Mouse (Mus musculus) olfactory bulb, adult 2 months (tissue): ENCODE results near the gene Il13ra1.

Source experiments
- CTCF ChIP-seq: fragments of 200-500 bp; IDR thresholded peaks from 2 replicates; pipeline ENCODE4 v1.5.1; 2012; ENCODE audit warnings: low read depth, mild to moderate bottlenecking, low read length, moderate library complexity; ENCODE audit not compliant: insufficient read depth
- POLR2A ChIP-seq: fragments of 200-500 bp; IDR thresholded peaks from 2 replicates; pipeline ENCODE4 v1.6.1; 2012; ENCODE audit warnings: mild to moderate bottlenecking, low read depth, low read length, moderate library complexity; ENCODE audit not compliant: insufficient read depth

DNA sequence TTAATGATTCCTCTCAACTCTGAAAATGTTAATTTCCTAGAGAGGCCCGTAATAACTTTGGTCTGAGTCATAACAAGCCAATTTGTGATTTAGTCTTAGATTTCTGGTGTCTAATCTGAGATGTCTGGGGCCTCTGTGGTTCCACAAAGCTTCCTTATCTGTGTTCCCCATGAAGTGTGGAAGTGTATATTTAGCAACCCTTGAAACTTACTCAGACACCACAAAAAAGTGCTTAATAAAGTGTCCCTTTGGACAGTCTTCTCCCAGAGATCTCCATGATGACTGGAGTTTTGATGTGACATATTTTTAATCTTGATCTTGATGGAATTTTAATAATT is 17.8 kb downstream of the Il13ra1 start:
- TF ChIP-seq POLR2A = no peak
- no peak for TF ChIP-seq CTCF
